Mouse (Mus musculus): Measurements from ENCODE around the gene Scn2b. TPM values are rescaled to one million over a fixed set of nuclear protein-coding genes. Genes with fewer than 3 reads are reported as not detected.

Gene Scn2b
- polyA plus RNA-seq, 1 experiment from 2014 or later, result 10.0 TPM

- H3K4me1 ChIP-seq (ENCODE audit: control insufficient read depth, insufficient read depth, low read depth, low read length), result no peaks in the 10 kb centered on the region
- H3K36me3 ChIP-seq (ENCODE audit: control insufficient read depth, insufficient read depth, low read length), result no peaks in the 10 kb centered on the region
- no peak overlapping the region for H3K4me2 ChIP-seq (ENCODE audit: low read length)
- no peaks in the 10 kb centered on the region for H3K9me3 ChIP-seq (ENCODE audit: control insufficient read depth, low read length)
- H3K9ac ChIP-seq (ENCODE audit: low read depth, low read length), result no peak overlapping the region
- no peak for ATAC-seq
- 76% methylated on average over 4 of the region's 4 CpGs for WGBS
- H3K4me3 ChIP-seq (ENCODE audit: low read length), result no peak overlapping the region
- H3K27me3 ChIP-seq (replicated peaks; ENCODE audit: control insufficient read depth, insufficient read depth, low read length), result no peaks in the 10 kb centered on the region
- no peak overlapping the region for H3K27ac ChIP-seq (ENCODE audit: low read depth, low read length)
Observed at GRCm38 (mm10) chr9:45092641-45093040, 24.9 kb upstream of the Scn2b start.

GRCm38 (mm10) chr9:45095149-45095937 lies 22.2 kb upstream of the Scn2b start:
- Histone ChIP-seq H3K4me3 (ENCODE audit: low read length) (no peak overlapping the region), H3K27ac (ENCODE audit: low read depth, low read length) (no peak overlapping the region), H3K9me3 (ENCODE audit: control insufficient read depth, low read length) (no peaks in the 10 kb centered on the region), H3K4me2 (ENCODE audit: low read length) (no peak overlapping the region), H3K27me3 (replicated peaks; ENCODE audit: control insufficient read depth, insufficient read depth, low read length) (no peaks in the 10 kb centered on the region), H3K36me3 (ENCODE audit: control insufficient read depth, insufficient read depth, low read length) (no peaks in the 10 kb centered on the region), H3K4me1 (ENCODE audit: control insufficient read depth, insufficient read depth, low read depth, low read length) (no peaks in the 10 kb centered on the region), H3K9ac (ENCODE audit: low read depth, low read length) (no peak overlapping the region)
- no peak for ATAC-seq
- WGBS, result 86% methylated on average over 6 of the region's 6 CpGs

GRCm38 (mm10) chr9:45097877-45098276 lies 19.7 kb upstream of the Scn2b start:
- H3K4me2 ChIP-seq (ENCODE audit: low read length), result no peak overlapping the region
- H3K9me3 ChIP-seq (ENCODE audit: control insufficient read depth, low read length), result no peaks in the 10 kb centered on the region
- no peaks in the 10 kb centered on the region for H3K27me3 ChIP-seq (replicated peaks; ENCODE audit: control insufficient read depth, insufficient read depth, low read length)
- no peak overlapping the region for H3K27ac ChIP-seq (ENCODE audit: low read depth, low read length)
- no peak overlapping the region for H3K4me3 ChIP-seq (ENCODE audit: low read length)
- H3K9ac ChIP-seq (ENCODE audit: low read depth, low read length), result no peak overlapping the region
- H3K36me3 ChIP-seq (ENCODE audit: control insufficient read depth, insufficient read depth, low read length), result no peaks in the 10 kb centered on the region
- WGBS, result 78% methylated on average over 5 of the region's 5 CpGs
- no peak for ATAC-seq
- no peaks in the 10 kb centered on the region for H3K4me1 ChIP-seq (ENCODE audit: control insufficient read depth, insufficient read depth, low read depth, low read length)

- WGBS, result 63% methylated on average over 3 of the region's 3 CpGs
Observed at GRCm38 (mm10) chr9:45098426-45098825, 19.2 kb upstream of the Scn2b start.

GRCm38 (mm10) chr9:45102528-45102927 lies 15.1 kb upstream of the Scn2b start:
- 82% methylated on average over 1 of the region's 1 CpGs for WGBS
- no peak for ATAC-seq
- Histone ChIP-seq H3K4me2 (ENCODE audit: low read length) (no peak overlapping the region), H3K4me3 (ENCODE audit: low read length) (no peak overlapping the region), H3K4me1 (ENCODE audit: control insufficient read depth, insufficient read depth, low read depth, low read length) (no peaks in the 10 kb centered on the region), H3K9me3 (ENCODE audit: control insufficient read depth, low read length) (no peaks in the 10 kb centered on the region), H3K36me3 (ENCODE audit: control insufficient read depth, insufficient read depth, low read length) (no peaks in the 10 kb centered on the region), H3K27me3 (replicated peaks; ENCODE audit: control insufficient read depth, insufficient read depth, low read length) (no peaks in the 10 kb centered on the region), H3K9ac (ENCODE audit: low read depth, low read length) (no peak overlapping the region), H3K27ac (ENCODE audit: low read depth, low read length) (no peak overlapping the region)

More at GRCm38 (mm10) chr9:45098426-45098825, 19.2 kb upstream of the Scn2b start:
- H3K27me3 ChIP-seq (replicated peaks; ENCODE audit: control insufficient read depth, insufficient read depth, low read length), result no peaks in the 10 kb centered on the region
- ATAC-seq, result no peak
- H3K9ac ChIP-seq (ENCODE audit: low read depth, low read length), result no peak overlapping the region
- no peaks in the 10 kb centered on the region for H3K36me3 ChIP-seq (ENCODE audit: control insufficient read depth, insufficient read depth, low read length)
- H3K27ac ChIP-seq (ENCODE audit: low read depth, low read length), result no peak overlapping the region
- H3K4me2 ChIP-seq (ENCODE audit: low read length), result no peak overlapping the region
- no peaks in the 10 kb centered on the region for H3K4me1 ChIP-seq (ENCODE audit: control insufficient read depth, insufficient read depth, low read depth, low read length)
- no peak overlapping the region for H3K4me3 ChIP-seq (ENCODE audit: low read length)
- H3K9me3 ChIP-seq (ENCODE audit: control insufficient read depth, low read length), result no peaks in the 10 kb centered on the region

- no peaks in the 10 kb centered on the region for H3K4me1 ChIP-seq (ENCODE audit: control insufficient read depth, insufficient read depth, low read depth, low read length)
- H3K4me3 ChIP-seq (ENCODE audit: low read length), result no peak overlapping the region
- no peak overlapping the region for H3K9ac ChIP-seq (ENCODE audit: low read depth, low read length)
- no peaks in the 10 kb centered on the region for H3K9me3 ChIP-seq (ENCODE audit: control insufficient read depth, low read length)
- no peaks in the 10 kb centered on the region for H3K36me3 ChIP-seq (ENCODE audit: control insufficient read depth, insufficient read depth, low read length)
- 76% methylated on average over 11 of the region's 11 CpGs for WGBS
- no peaks in the 10 kb centered on the region for H3K27me3 ChIP-seq (replicated peaks; ENCODE audit: control insufficient read depth, insufficient read depth, low read length)
- H3K27ac ChIP-seq (ENCODE audit: low read depth, low read length), result no peak overlapping the region
- no peak overlapping the region for H3K4me2 ChIP-seq (ENCODE audit: low read length)
- ATAC-seq, result no peak
Observed at GRCm38 (mm10) chr9:45103211-45103979, 14.2 kb upstream of the Scn2b start.

GRCm38 (mm10) chr9:45105596-45106374 lies 11.8 kb upstream of the Scn2b start:
- WGBS, result 98% methylated on average over 2 of the region's 2 CpGs
- no peak overlapping the region for H3K27ac ChIP-seq (ENCODE audit: low read depth, low read length)
- no peak overlapping the region for H3K4me3 ChIP-seq (ENCODE audit: low read length)
- H3K4me2 ChIP-seq (ENCODE audit: low read length), result no peak overlapping the region
- H3K36me3 ChIP-seq (ENCODE audit: control insufficient read depth, insufficient read depth, low read length), result no peaks in the 10 kb centered on the region
- H3K27me3 ChIP-seq (replicated peaks; ENCODE audit: control insufficient read depth, insufficient read depth, low read length), result no peaks in the 10 kb centered on the region
- H3K4me1 ChIP-seq (ENCODE audit: control insufficient read depth, insufficient read depth, low read depth, low read length), result no peaks in the 10 kb centered on the region
- no peak for ATAC-seq
- no peak overlapping the region for H3K9ac ChIP-seq (ENCODE audit: low read depth, low read length)
- H3K9me3 ChIP-seq (ENCODE audit: control insufficient read depth, low read length), result no peaks in the 10 kb centered on the region

GRCm38 (mm10) chr9:45115706-45116105 lies 1.9 kb upstream of the Scn2b start:
- Histone ChIP-seq H3K4me3 (ENCODE audit: low read length) (peak overlapping the region; percentile 52), H3K36me3 (ENCODE audit: control insufficient read depth, insufficient read depth, low read length) (no peaks in the 10 kb centered on the region), H3K4me1 (ENCODE audit: control insufficient read depth, insufficient read depth, low read depth, low read length) (peaks cover 21% of the 10 kb centered on the region), H3K27ac (ENCODE audit: low read depth, low read length) (peak overlapping the region; percentile 70; the same call in 1 of the 2 replicates), H3K4me2 (ENCODE audit: low read length) (peak overlapping the region; percentile 81), H3K27me3 (replicated peaks; ENCODE audit: control insufficient read depth, insufficient read depth, low read length) (no peaks in the 10 kb centered on the region), H3K9me3 (ENCODE audit: control insufficient read depth, low read length) (no peaks in the 10 kb centered on the region), H3K9ac (ENCODE audit: low read depth, low read length) (peak overlapping the region; percentile 64)
- peak; percentile 88 for ATAC-seq
- WGBS, result 3% methylated on average over 14 of the region's 14 CpGs

GRCm38 (mm10) chr9:45116819-45117218 lies 763 bp upstream of the Scn2b start:
- ATAC-seq, result no peak
- Histone ChIP-seq H3K4me1 (ENCODE audit: control insufficient read depth, insufficient read depth, low read depth, low read length) (peaks cover 26% of the 10 kb centered on the region), H3K27me3 (replicated peaks; ENCODE audit: control insufficient read depth, insufficient read depth, low read length) (no peaks in the 10 kb centered on the region), H3K9ac (ENCODE audit: low read depth, low read length) (no peak overlapping the region), H3K36me3 (ENCODE audit: control insufficient read depth, insufficient read depth, low read length) (no peaks in the 10 kb centered on the region), H3K9me3 (ENCODE audit: control insufficient read depth, low read length) (no peaks in the 10 kb centered on the region), H3K4me2 (ENCODE audit: low read length) (no peak overlapping the region), H3K4me3 (ENCODE audit: low read length) (no peak overlapping the region), H3K27ac (ENCODE audit: low read depth, low read length) (no peak overlapping the region)
- WGBS, result 71% methylated on average over 9 of the region's 9 CpGs
